Mouse (Mus musculus) megakaryocyte, embryonic 14.5 days (primary cell): ENCODE measurements around the gene Patj. TPM values are rescaled to one million over a fixed set of nuclear protein-coding genes. Genes with fewer than 3 reads are reported as not detected.

ENCODE experiments used
- H3K27me3 ChIP-seq: replicated peaks from 2 replicates; pipeline ENCODE3; 2012; ENCODE audit warnings: inconsistent platforms
- H3K36me3 ChIP-seq: replicated peaks from 2 replicates; pipeline ENCODE3; 2012; ENCODE audit warnings: low read length, inconsistent platforms, mixed read lengths
- H3K4me1 ChIP-seq: 2 replicates; pipeline ENCODE4 v1.6.1; 2012; ENCODE audit warnings: inconsistent platforms
- H3K4me3 ChIP-seq: replicated peaks from 2 replicates; pipeline ENCODE3; 2012; ENCODE audit warnings: moderate library complexity, mild to moderate bottlenecking, inconsistent platforms
- H3K9me3 ChIP-seq: 2 replicates; pipeline ENCODE4 v1.6.1; 2012; ENCODE audit warnings: inconsistent platforms
- FLI1 ChIP-seq: IDR thresholded peaks from 2 replicates; pipeline ENCODE4 v1.6.1; 2012; ENCODE audit warnings: low read length, inconsistent platforms, mixed read lengths
- GATA1 ChIP-seq: IDR thresholded peaks from 3 replicates; pipeline ENCODE4 v1.6.1; 2012; ENCODE audit warnings: mixed read lengths, low read length, inconsistent platforms, borderline replicate concordance
- polyA plus RNA-seq: library from polyadenylated mRNA; stranded (reverse); fragments of >175 nt; gene quantifications from 2 replicates; pipeline ENCODE4 v1.2.3, GENCODE M21; 2012; ENCODE audit warnings: low replicate concordance; ENCODE audit not compliant: insufficient read depth

Gene Patj
- polyA plus RNA-seq, 1 experiment: not detected

DNA sequence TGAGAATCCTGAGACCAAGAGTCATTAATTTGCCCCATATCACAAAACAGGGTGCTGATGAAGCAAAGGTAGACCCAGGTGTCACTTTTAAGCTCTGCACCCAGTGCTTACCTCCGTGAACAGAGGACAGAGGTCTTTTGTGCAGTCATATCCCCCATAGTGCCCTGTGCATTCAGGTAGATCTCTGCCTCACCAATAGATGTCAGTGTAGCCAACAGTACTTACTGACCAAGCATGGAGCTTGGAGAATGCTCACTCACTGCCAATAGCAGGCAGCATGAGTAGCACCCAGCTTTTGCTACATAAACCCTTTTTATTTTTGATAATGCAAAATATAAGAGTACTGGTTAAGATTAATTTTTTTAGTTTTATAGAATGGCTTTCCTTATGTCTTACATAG is 149.8 kb downstream of the Patj start:
- TF ChIP-seq GATA1 (no peak), FLI1 (no peak)
- Histone ChIP-seq H3K4me1 (no peaks in the 10 kb centered on the region), H3K4me3 (no peak overlapping the region), H3K27me3 (no peaks in the 10 kb centered on the region), H3K9me3 (no peaks in the 10 kb centered on the region), H3K36me3 (no peaks in the 10 kb centered on the region)

GRCm38 (mm10) chr4:98546456-98547176 is 151.0 kb downstream of the Patj start:
- Histone ChIP-seq H3K4me1 (no peaks in the 10 kb centered on the region), H3K4me3 (no peak overlapping the region)
- TF ChIP-seq GATA1: no peak
- TF ChIP-seq FLI1: no peak

DNA sequence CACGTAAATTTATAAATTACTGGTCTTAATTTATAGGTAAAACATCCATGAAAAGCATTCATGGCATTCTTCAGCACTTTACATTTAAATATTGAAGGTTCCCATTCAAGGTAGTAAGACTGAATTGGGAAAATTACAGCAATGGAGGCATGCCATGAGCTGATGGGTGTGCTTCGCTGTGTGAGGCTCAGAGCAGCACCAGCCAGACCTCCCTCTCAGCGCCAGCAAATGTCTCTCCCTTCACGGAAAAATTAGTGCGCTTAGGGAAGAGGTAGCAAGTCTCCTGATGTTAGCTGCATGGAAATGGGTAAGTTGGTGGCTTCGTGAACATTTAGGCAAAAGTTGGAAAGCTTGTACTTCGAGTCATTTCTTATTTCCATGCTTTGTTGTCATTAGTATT is 153.9 kb downstream of the Patj start:
- TF ChIP-seq GATA1: no peak
- no peak for TF ChIP-seq FLI1
- H3K4me3 ChIP-seq: no peak overlapping the region
- no peaks in the 10 kb centered on the region for H3K9me3 ChIP-seq
- H3K4me1 ChIP-seq: no peaks in the 10 kb centered on the region
- no peaks in the 10 kb centered on the region for H3K36me3 ChIP-seq
- no peaks in the 10 kb centered on the region for H3K27me3 ChIP-seq

More at GRCm38 (mm10) chr4:98546456-98547176, 151.0 kb downstream of the Patj start:
- no peaks in the 10 kb centered on the region for H3K27me3 ChIP-seq
- H3K9me3 ChIP-seq: no peaks in the 10 kb centered on the region
- no peaks in the 10 kb centered on the region for H3K36me3 ChIP-seq

- H3K27me3 ChIP-seq: no peaks in the 10 kb centered on the region
- TF ChIP-seq GATA1 (no peak), FLI1 (no peak)
- H3K9me3 ChIP-seq: no peaks in the 10 kb centered on the region
- H3K4me3 ChIP-seq: no peak overlapping the region
- H3K4me1 ChIP-seq: no peaks in the 10 kb centered on the region
- no peaks in the 10 kb centered on the region for H3K36me3 ChIP-seq
These were observed 154.5 kb downstream of the Patj start for GRCm38 (mm10) chr4:98550116-98550515.

GRCm38 (mm10) chr4:98555666-98556065 is 160.1 kb downstream of the Patj start:
- peaks cover 8% of the 10 kb centered on the region for H3K9me3 ChIP-seq
- H3K4me1 ChIP-seq: no peaks in the 10 kb centered on the region
- no peak overlapping the region for H3K4me3 ChIP-seq
- no peaks in the 10 kb centered on the region for H3K27me3 ChIP-seq
- no peak for TF ChIP-seq FLI1
- no peak for TF ChIP-seq GATA1
- H3K36me3 ChIP-seq: no peaks in the 10 kb centered on the region

- Histone ChIP-seq H3K27me3 (no peaks in the 10 kb centered on the region), H3K4me3 (no peak overlapping the region), H3K9me3 (peaks cover 8% of the 10 kb centered on the region), H3K36me3 (no peaks in the 10 kb centered on the region), H3K4me1 (no peaks in the 10 kb centered on the region)
- TF ChIP-seq GATA1 (no peak), FLI1 (no peak)
These were observed 160.9 kb downstream of the Patj start for GRCm38 (mm10) chr4:98556449-98556848.

DNA sequence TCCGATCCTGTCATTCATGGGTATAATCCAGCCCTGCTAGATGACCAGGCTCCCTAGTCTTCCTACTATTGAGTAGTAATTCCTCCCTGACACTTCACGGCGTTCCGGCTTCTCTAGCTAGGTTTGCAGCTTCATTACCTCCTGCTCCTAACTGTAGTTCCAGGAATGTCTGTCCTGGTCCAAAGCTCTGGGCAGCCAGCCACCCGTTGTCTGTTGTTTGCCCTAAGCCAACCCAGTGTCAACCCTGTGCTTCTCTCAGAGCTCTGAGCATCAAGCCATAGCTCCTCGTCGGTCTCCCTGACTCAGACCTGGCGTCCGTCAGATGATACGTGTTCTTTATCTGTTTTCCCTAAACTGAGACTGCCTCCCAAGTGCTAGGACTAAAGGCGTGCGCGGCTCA is 161.6 kb downstream of the Patj start:
- TF ChIP-seq FLI1 (no peak), GATA1 (no peak)
- H3K4me3 ChIP-seq: no peak overlapping the region
- H3K27me3 ChIP-seq: no peaks in the 10 kb centered on the region
- H3K4me1 ChIP-seq: no peaks in the 10 kb centered on the region
- peaks cover 8% of the 10 kb centered on the region for H3K9me3 ChIP-seq
- no peaks in the 10 kb centered on the region for H3K36me3 ChIP-seq

GRCm38 (mm10) chr4:98560196-98560830 is 164.7 kb downstream of the Patj start:
- no peak for TF ChIP-seq GATA1
- TF ChIP-seq FLI1: no peak
- Histone ChIP-seq H3K4me3 (no peak overlapping the region), H3K36me3 (no peaks in the 10 kb centered on the region), H3K9me3 (peaks cover 15% of the 10 kb centered on the region), H3K27me3 (no peaks in the 10 kb centered on the region), H3K4me1 (no peaks in the 10 kb centered on the region)

GRCm38 (mm10) chr4:98563082-98563481 is 167.5 kb downstream of the Patj start:
- H3K27me3 ChIP-seq: no peaks in the 10 kb centered on the region
- no peak overlapping the region for H3K4me3 ChIP-seq
- H3K36me3 ChIP-seq: no peaks in the 10 kb centered on the region
- H3K4me1 ChIP-seq: no peaks in the 10 kb centered on the region
- peaks cover 9% of the 10 kb centered on the region; the same call in 1 of the 2 replicates for H3K9me3 ChIP-seq
- TF ChIP-seq GATA1 (no peak), FLI1 (no peak)

DNA sequence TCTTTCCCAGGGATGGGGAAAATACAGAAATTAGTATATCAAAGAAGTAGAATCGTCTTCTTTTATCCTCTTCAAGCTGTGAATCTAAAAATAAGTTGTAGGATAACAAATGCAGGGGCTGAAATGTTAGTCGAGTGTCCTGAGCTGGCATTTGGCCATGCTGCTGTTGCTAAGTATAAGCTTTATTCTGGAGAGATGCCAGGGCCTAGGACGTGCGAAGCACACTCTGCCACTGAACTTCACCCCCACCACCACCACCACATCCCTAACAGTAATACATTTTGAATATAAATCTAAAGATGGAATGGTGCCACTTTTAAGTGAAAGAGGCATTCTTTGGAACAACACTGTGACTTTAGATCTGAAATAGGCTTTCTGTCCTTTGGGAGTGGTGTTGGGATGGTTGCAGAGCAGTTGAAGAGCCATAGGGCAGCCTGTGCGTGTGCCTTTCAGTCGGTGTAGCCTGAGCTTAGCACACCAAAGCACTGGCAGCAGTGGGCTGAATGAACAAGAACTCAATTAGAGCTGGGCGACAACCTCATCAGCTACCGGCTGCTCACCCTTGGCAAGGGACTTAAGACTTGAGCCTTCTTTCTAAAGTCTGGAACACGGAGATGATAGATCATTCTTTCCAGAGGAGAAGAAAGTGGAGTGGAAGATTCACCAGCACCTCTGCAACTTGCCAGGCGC is 168.1 kb downstream of the Patj start:
- TF ChIP-seq GATA1 (no peak), FLI1 (no peak)
- no peak overlapping the region for H3K4me3 ChIP-seq
- H3K27me3 ChIP-seq: no peaks in the 10 kb centered on the region
- H3K4me1 ChIP-seq: no peaks in the 10 kb centered on the region
- no peaks in the 10 kb centered on the region for H3K36me3 ChIP-seq
- peaks cover 9% of the 10 kb centered on the region; the same call in 1 of the 2 replicates for H3K9me3 ChIP-seq
